Mouse (Mus musculus) lung, embryonic 16.5 days (tissue): ENCODE data around the gene Gm17657. TPM values are rescaled to one million over a fixed set of nuclear protein-coding genes. Genes with fewer than 3 reads are reported as not detected.

Experiments
- ATAC-seq: fragments of 200-750 bp; cut with Nextera tagmentation; 2 replicates; pipeline ENCODE4 v1.8.0; 2017; ENCODE audit warnings: low read depth, mild to moderate bottlenecking, moderate library complexity
- H3K27ac ChIP-seq: fragments of 300-500 bp; sonication (generic); 2 replicates; pipeline ENCODE4 v1.5.1; 2014; ENCODE audit warnings: mild to moderate bottlenecking, control low read depth, low read length
- H3K27me3 ChIP-seq: fragments of 300-500 bp; sonication (generic); 2 replicates; pipeline ENCODE4 v1.6.1; 2014; ENCODE audit warnings: low read depth, low read length, mixed read lengths; ENCODE audit not compliant: control insufficient read depth, insufficient read depth
- H3K36me3 ChIP-seq: fragments of 300-500 bp; sonication (generic); 2 replicates; pipeline ENCODE4 v1.6.1; 2014; ENCODE audit warnings: low read length; ENCODE audit not compliant: control insufficient read depth, insufficient read depth
- H3K4me1 ChIP-seq: fragments of 300-500 bp; sonication (generic); replicated peaks from 2 replicates; pipeline ENCODE4 v1.6.1; 2014; ENCODE audit warnings: low read length, mixed read lengths; ENCODE audit not compliant: control insufficient read depth, insufficient read depth
- H3K4me2 ChIP-seq: fragments of 300-500 bp; sonication (generic); 2 replicates; pipeline ENCODE4 v1.6.1; 2014; ENCODE audit warnings: low read depth, low read length, control low read depth
- H3K4me3 ChIP-seq: fragments of 300-500 bp; sonication (generic); 2 replicates; pipeline ENCODE4 v1.5.1; 2014; ENCODE audit warnings: mild to moderate bottlenecking, low read length, control low read depth
- H3K9ac ChIP-seq: fragments of 300-500 bp; sonication (generic); 2 replicates; pipeline ENCODE4 v1.6.1; 2014; ENCODE audit warnings: low read length, control low read depth
- H3K9me3 ChIP-seq: fragments of 300-500 bp; sonication (generic); 2 replicates; pipeline ENCODE4 v1.6.1; 2016; ENCODE audit warnings: low read length; ENCODE audit not compliant: control insufficient read depth
- WGBS: fragments of 180-500 bp; shearing (Covaris S2); extraction: QIAGEN DNeasy Blood & Tissue Kit; methylation state at CpG from one replicate; pipeline ENCODE4 v1.1.7; 2014; 5-methylcytosine and 5-hydroxymethylcytosine counted together
- polyA plus RNA-seq: library from polyadenylated mRNA; unstranded; fragments of >200 nt; fragmentation: Nextera tagmentation; extraction: Ambion mirVana; gene quantifications from 2 replicates; pipeline ENCODE4 v1.2.1, GENCODE M21; 2015

Gm17657 gene
- polyA plus RNA-seq, 1 experiment from 2014 or later: not detected

DNA sequence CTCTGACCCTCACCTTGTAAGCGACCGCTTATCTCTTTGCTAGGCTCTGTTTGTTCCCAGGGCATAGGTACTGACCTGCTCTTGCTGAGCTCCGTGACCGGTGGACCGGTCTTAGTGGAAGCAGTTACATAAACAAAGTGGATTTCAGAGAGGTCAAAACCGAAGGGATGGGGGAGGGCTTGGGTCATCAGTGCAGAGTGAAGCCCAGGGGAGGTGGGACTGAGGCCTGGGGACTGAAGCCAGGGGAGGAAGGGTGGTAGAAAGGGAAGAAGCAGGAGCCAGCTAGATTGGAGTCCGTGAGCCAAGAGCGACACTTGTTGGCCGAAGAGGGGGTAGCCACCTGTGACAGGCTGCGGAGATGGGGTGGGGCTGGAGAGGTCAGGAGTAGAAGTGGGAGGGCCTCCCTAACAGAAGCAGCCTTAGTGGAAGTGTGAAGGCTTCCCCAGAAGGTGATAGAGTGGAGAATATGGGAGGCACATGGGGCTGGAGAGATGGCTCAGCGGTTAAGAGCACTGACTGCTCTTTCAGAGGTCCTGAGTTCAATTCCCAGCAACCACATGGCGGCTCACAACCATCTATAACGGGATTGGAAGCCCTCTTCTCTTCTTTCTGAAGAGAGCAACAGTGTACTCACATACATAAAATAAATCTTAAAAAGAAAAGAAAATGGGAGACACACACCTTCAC lies 36.3 kb downstream of the Gm17657 start:
- peak; percentile 82 for ATAC-seq
- 21% methylated on average over 13 of the region's 13 CpGs for WGBS
- Histone ChIP-seq H3K27ac (no peak overlapping the region), H3K4me1 (peaks cover 2% of the 10 kb centered on the region; the same call in 1 of the 2 replicates), H3K9ac (no peak overlapping the region), H3K4me2 (no peak overlapping the region), H3K27me3 (no peaks in the 10 kb centered on the region), H3K36me3 (no peaks in the 10 kb centered on the region), H3K9me3 (no peaks in the 10 kb centered on the region), H3K4me3 (no peak overlapping the region)

- Histone ChIP-seq H3K4me2 (no peak overlapping the region), H3K36me3 (no peaks in the 10 kb centered on the region), H3K9me3 (no peaks in the 10 kb centered on the region), H3K4me3 (no peak overlapping the region), H3K4me1 (peaks cover 2% of the 10 kb centered on the region; the same call in 1 of the 2 replicates), H3K27me3 (no peaks in the 10 kb centered on the region), H3K27ac (no peak overlapping the region), H3K9ac (no peak overlapping the region)
- no peak for ATAC-seq
- 50% methylated on average over 8 of the region's 8 CpGs for WGBS
Measured at GRCm38 (mm10) chr17:29510691-29511090, 38.7 kb downstream of the Gm17657 start.

- Histone ChIP-seq H3K4me3 (no peak overlapping the region), H3K36me3 (no peaks in the 10 kb centered on the region), H3K9ac (no peak overlapping the region), H3K4me1 (no peaks in the 10 kb centered on the region), H3K9me3 (no peaks in the 10 kb centered on the region), H3K27ac (no peak overlapping the region), H3K27me3 (no peaks in the 10 kb centered on the region), H3K4me2 (no peak overlapping the region)
- no peak for ATAC-seq
- WGBS: 57% methylated on average over 12 of the region's 12 CpGs
Measured at GRCm38 (mm10) chr17:29508927-29509608, 40.4 kb downstream of the Gm17657 start.

GRCm38 (mm10) chr17:29503700-29504099 lies 45.7 kb downstream of the Gm17657 start:
- Histone ChIP-seq H3K27me3 (no peaks in the 10 kb centered on the region), H3K4me2 (no peak overlapping the region), H3K27ac (no peak overlapping the region), H3K9ac (no peak overlapping the region), H3K36me3 (no peaks in the 10 kb centered on the region), H3K4me1 (peaks cover 2% of the 10 kb centered on the region; the same call in 1 of the 2 replicates), H3K4me3 (no peak overlapping the region), H3K9me3 (peaks cover 3% of the 10 kb centered on the region; the same call in 1 of the 2 replicates)
- no peak for ATAC-seq
- 74% methylated on average over 5 of the region's 5 CpGs for WGBS

DNA sequence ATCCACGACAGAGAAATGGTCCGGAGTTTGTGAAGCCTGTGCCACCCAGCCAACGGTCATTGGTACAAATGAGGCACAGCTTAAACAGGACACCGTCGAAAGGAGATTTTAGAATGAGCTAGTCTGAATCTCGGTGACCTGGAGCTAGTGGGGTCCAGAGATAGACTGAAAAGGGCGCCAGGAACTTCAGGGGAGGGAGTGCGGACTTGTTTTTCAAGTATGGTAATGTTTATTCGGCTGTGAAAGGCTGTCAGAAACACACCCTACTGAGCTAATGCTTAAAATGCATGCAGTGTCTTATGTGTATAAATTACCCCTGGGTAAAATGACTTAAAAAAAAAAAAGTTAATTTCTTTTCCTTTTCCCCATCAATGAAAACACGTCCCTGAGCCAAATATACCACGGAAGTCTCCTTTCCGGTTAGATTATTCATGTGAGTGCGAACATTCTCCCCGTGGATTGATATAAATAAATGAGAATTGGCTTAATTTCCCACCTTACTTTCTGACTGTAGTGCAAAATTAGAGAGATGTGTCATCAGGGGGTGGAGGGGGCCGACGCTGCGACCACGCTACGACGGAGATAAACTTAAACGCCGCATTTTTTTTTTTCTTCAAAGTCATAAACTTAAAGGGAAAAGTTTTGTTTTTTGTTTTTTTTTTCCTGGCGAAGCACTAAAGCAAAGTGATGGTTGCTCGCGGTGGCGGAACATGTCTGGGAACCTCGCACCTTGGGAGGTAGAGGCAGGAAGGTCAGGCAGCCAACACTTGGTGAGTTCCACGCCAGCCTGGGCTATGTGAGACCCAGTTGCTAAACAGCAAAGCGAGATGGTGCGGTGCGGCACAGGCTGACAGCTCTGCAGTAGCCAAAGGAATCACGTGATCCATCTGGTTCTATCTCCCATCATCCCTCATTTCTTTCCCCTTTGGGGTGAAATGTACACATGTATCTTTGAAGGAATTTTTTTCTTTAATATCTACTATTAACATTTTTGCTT lies 46.5 kb downstream of the Gm17657 start:
- Histone ChIP-seq H3K27me3 (no peaks in the 10 kb centered on the region), H3K27ac (0 out of 2 replicates have a peak overlapping the region, but pooled peaks have one; percentile 28), H3K4me1 (peaks cover 4% of the 10 kb centered on the region)

DNA sequence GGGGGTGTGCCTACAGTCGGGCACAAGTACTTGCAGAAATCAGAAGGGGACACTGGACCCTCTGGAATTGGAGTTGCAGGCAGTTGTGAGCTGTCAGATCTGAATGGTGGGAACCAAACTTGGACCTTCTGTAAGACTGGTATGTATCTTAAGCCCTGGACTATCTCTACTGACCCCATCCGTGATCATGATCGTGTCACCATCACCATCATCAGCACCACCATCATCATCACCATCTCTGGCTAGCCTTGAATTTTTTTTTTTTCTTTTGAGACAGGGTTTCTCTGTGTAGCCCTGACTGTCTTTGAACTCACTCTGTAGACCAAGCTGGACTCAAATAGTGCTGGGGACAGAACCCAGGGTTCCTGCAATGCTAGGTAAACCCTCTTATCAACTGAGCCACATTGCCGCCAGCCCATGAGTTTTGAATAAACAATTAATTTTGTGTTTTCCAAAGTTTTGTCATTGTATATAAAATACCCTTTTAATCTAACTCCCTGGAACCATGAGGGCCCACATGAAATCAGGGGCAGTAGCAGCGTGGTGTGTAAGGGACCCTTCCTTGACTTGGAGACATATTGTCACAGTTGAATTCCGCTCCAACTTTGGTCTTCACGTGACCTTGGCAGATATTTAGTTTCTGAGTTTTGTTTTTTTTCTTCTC lies 47.3 kb downstream of the Gm17657 start:
- Histone ChIP-seq H3K4me1 (peaks cover 6% of the 10 kb centered on the region), H3K4me2 (peak overlapping the region; percentile 50), H3K9me3 (peaks cover 3% of the 10 kb centered on the region; the same call in 1 of the 2 replicates), H3K27ac (0 out of 2 replicates have a peak overlapping the region, but pooled peaks have one; percentile 28), H3K4me3 (no peak overlapping the region), H3K36me3 (no peaks in the 10 kb centered on the region), H3K27me3 (no peaks in the 10 kb centered on the region), H3K9ac (no peak overlapping the region)
- WGBS: 58% methylated on average over 7 of the region's 7 CpGs
- ATAC-seq: no peak

More for the DNA sequence above, 46.5 kb downstream of the Gm17657 start:
- H3K4me3 ChIP-seq: peak overlapping the region; percentile 7
- H3K9ac ChIP-seq: no peak overlapping the region
- peak overlapping the region; percentile 50 for H3K4me2 ChIP-seq
- H3K36me3 ChIP-seq: no peaks in the 10 kb centered on the region
- ATAC-seq: no peak; the same call in 1 of the 2 replicates
- H3K9me3 ChIP-seq: peaks cover 3% of the 10 kb centered on the region; the same call in 1 of the 2 replicates
- 8% methylated on average over 32 of the region's 32 CpGs for WGBS

- no peak overlapping the region for H3K27ac ChIP-seq
- peaks cover 6% of the 10 kb centered on the region for H3K4me1 ChIP-seq
- ATAC-seq: peak; percentile 63
- no peaks in the 10 kb centered on the region for H3K36me3 ChIP-seq
- WGBS: 59% methylated on average over 17 of the region's 17 CpGs
- no peak overlapping the region for H3K9ac ChIP-seq
- no peaks in the 10 kb centered on the region for H3K27me3 ChIP-seq
- no peak overlapping the region for H3K4me3 ChIP-seq
- peaks cover 3% of the 10 kb centered on the region; the same call in 1 of the 2 replicates for H3K9me3 ChIP-seq
- no peak overlapping the region for H3K4me2 ChIP-seq
Measured at GRCm38 (mm10) chr17:29500802-29501469, 48.5 kb downstream of the Gm17657 start.

DNA sequence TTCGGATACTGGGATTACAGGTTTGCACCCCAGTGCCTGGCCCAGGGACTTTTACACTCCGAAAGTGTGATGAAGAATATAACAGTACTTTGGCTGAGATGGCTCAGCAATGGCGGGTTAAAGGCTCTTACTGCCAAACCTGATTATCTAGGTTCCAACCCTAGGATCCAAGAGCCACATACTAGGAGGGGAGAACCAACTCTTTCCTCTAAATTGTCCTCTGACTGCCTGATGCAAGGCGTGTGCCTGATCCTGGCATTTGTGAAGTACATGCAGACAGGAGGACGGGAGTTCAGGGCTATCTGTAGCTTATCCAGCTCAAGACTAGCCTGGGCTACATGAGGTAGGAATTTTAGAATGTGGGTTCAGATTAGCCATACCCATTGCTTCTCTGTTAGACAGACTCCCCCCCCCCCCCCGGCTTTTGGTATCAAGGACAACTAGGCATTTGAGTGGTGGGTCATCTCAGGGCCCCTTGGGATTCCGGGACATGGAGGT lies 49.1 kb downstream of the Gm17657 start:
- no peaks in the 10 kb centered on the region for H3K27me3 ChIP-seq
- no peak overlapping the region for H3K4me2 ChIP-seq
- H3K9ac ChIP-seq: no peak overlapping the region
- peaks cover 3% of the 10 kb centered on the region; the same call in 1 of the 2 replicates for H3K9me3 ChIP-seq
- no peaks in the 10 kb centered on the region for H3K36me3 ChIP-seq
- H3K27ac ChIP-seq: no peak overlapping the region
- 68% methylated on average over 7 of the region's 7 CpGs for WGBS
- no peak overlapping the region for H3K4me3 ChIP-seq
- no peak for ATAC-seq
- H3K4me1 ChIP-seq: peaks cover 6% of the 10 kb centered on the region
